Mouse (Mus musculus) Muller cell, postnatal 12 days (primary cell): ENCODE measurements around the gene Nfic.
A peak's percentile ranks its signal among the peaks of the same experiment; 100 is the strongest.

Experiments
- DNase-seq: peaks from one replicate; pipeline ENCODE4 v3.0.0-alpha.2; 2015; ENCODE audit errors: inconsistent ontology term

The Nfic gene

DNA sequence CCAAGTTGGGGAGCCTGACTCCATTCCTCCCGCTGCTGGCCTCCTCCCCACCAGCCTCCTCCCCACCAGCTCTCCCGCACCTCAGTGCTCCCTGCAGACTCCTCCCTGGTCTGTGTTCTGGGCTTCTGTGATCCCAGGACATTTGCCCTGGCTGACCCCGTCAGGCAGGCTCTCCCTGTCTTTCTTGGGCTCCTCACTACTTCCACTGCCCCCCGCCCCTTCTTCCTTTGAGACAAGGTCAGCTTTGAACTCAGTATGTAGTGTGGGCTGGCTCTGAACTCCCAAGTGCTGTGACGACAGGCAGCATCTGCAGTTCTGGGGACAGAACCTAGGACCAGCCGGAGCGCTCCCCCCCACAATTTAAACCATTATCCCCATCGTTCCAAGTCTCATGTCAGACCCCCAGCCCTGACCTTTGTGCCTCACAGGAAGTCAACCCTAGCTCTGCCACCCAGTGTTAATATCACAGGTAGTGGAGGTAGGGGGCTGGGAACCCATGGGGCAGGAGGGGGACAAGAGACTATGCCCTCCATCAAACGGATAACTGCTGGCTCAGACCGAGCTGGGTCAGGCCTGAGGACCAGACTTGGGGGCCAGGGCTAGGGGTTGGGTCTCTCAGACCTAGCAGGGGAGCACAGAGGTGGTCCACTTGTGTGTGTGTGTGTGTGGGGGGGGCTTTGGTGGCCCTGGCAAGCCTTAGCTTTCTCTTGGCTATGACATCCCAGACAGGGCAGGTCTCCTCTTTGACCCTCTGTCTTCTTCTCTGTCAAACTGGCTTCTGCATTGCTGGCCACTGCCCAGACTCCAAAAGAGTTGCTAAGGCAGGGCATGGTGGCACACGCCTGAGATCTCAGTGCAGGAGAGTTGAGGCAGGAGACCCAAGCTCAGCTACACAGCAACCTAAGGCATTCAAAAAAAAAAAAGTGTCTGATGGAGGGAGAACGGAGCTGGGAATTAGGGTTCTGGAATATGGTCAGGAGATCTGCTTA, 37.9 kb downstream of the Nfic start:
- no peak for DNase-seq

DNA sequence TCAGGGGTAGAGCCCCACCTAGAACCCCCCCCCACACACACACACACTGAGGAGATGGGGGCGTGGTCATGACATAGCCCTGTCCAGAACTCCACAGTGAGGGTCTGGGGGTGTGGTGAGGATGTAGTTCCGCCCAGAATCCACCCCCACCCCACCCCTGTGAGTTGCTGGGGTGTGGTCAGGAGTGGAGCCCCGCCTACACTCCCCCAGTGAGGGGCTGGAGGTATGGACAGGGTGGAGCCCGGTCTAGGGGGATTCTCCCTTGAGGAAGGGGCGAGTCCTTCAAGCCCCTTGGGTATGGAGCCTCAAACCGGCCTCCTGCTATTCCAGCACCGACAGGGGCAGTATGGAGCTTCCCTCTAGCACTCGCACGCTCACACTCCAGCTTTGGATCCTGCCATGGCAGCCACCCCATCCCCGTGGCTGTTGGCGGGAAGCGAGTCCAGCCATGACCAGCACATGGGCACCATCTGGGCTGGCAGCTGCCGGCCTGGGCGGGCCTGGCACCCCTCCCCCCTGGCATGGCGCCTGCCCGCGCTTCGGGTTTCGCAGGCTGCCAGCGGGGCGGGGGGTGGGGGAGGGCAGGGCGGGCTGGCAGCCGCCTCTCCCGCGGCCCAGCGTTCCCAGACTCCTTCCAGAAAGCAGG, 38.7 kb downstream of the Nfic start:
- peak; percentile 94 for DNase-seq

DNA sequence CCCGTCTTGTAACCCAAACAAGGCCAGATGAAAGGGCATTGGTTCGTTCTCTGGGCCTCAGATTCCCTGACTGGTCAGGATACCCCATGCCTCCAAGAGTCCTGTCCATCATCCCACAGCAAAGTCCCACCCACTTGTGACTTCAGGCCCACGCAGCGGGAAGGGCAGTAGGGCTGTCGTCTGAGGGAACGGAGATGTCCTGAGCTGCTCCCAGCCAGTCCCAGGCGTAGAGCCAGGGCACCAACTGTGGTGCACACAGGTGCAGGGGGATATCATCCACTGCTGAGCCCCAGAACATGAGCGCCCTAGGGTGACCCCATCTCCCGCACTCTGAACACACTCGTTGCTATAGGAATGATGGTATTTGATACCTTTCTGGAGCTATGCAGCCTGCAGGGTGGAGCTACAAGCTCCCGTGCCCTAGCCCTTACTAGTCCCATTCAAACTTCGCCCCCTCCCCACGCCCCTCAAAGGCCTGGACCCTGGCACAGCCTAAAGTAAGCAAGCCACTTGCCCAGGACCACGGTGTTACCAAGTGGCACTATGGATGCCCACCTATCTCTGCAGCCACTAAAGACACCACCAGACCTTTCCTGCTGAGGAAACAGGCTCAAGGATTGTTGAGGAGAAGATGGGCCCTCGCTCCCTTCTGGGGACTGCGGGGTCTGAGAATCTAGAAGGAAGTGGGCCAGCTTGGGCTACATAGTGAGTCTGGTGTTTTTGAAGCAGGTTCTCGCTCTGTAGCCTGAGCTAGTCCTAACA, 39.7 kb downstream of the Nfic start:
- DNase-seq: peak; percentile 57

DNA sequence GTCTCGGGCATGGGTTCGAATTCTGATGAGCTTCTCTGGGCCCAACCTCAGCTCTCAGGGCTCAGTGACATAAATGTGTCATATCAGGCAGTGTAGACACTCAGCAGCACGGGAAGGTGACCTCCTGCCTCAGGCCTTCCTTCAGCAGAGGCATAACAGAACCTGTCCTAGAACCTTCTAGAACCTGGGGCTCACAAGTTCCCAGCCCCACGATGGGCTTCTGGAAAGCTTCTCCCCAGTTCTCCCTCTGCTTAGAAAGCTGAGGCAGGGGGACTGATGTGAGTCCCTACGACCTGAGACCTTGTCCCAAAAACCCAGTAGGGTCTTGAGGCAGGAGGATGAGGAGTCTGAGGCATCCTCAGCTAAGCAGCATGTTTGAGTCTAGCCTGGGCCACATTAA, 40.3 kb downstream of the Nfic start:
- DNase-seq: no peak

DNA sequence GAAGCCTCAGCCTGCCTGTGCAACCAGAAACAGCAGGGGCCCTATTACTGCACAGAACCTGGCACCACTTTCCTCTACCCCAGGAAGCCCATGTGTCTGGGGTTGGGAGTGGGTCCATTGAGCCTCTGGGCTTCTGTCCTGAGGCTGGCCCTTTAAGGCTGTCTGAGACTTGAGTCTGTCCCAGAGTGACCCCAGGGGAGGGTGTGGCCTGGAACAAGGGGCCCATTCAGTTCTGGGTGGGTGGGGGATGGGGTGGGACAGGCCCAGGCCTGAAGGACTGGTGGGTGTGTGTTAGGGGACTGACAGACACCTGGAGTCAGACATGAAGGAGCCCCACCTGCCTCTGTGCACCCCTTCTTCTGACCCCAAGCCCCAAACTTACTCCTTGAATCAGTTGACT, 40.8 kb downstream of the Nfic start:
- DNase-seq: peak; percentile 93

DNA sequence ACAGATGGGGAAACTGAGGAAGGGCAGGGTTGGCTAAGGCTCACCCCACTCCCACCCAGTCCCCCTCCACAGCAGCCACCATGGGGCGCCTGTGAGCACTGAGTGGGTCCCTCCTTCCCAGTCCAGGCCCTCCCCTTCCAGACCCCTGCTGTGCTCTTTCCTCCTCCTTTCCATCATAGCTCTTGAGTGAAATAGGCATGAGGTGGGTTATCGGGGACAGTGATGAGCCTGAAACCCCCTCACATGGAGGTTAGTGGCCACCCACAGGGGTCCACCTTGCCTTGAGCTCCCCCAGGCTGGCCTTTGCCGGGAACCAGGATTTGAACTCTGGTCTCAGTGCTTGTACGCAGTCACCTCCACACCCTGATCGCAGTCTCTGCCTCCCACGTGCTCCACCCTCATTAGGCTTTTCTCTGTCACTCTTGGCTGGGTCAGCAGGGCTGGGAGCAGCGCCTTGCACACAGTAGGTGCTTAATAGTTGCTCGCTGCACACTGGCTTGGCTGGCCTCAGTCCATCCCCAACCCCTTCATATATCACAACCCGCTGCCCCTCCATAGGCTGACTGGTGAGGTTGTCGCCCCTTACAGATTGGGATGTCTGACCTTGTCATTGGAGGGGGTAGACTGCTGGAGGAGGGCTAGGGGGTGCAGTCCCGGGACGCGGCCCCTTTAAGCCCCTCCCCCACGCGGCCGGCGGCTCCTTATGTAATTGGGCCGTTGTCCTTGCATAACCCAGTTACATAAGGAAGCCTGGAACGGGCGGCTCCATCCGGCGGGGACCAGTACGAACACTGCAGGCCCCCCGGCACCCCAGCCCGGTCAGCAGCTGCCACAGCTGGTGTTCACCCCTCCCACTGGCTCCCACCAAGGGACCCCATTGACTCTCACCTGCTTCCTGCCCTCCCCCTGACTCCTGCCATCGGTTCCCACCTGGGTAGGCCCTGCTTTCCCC, 41.8 kb downstream of the Nfic start:
- DNase-seq: peak; percentile 88

DNA sequence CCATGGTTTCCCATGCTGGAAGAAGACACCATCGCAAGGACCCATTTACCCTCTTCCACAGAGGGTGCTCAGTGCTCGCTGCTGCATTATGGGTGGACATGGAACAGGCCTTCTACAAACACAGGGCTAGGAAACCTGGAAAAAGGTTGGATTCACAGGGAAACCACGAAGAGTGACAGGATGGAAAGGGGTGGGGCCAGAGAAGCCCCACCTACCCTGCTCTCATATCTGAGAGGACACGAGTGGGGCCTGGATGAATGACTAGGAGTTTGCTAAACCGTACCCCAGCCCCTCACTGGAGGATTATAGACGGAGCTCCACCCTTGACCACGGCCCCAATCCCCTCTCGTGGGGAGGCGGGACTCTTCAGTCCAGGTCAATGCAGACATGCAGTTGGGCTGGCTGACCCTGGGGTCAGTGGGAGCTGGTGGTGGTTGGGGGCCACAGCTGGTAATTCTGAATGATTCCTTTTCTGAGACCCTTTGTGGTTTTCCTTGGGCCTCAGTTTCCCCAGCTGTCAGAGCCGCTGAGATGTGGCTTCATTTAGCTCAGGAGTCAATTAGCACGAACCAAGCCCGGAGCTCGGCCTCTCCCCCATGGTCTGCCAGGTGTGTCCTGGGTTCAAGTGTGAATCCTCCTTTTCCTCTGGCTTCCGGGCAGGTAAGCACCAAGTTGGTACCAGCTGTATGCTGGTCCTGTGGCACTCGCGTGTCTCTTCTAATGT, 42.7 kb downstream of the Nfic start:
- no peak for DNase-seq

DNA sequence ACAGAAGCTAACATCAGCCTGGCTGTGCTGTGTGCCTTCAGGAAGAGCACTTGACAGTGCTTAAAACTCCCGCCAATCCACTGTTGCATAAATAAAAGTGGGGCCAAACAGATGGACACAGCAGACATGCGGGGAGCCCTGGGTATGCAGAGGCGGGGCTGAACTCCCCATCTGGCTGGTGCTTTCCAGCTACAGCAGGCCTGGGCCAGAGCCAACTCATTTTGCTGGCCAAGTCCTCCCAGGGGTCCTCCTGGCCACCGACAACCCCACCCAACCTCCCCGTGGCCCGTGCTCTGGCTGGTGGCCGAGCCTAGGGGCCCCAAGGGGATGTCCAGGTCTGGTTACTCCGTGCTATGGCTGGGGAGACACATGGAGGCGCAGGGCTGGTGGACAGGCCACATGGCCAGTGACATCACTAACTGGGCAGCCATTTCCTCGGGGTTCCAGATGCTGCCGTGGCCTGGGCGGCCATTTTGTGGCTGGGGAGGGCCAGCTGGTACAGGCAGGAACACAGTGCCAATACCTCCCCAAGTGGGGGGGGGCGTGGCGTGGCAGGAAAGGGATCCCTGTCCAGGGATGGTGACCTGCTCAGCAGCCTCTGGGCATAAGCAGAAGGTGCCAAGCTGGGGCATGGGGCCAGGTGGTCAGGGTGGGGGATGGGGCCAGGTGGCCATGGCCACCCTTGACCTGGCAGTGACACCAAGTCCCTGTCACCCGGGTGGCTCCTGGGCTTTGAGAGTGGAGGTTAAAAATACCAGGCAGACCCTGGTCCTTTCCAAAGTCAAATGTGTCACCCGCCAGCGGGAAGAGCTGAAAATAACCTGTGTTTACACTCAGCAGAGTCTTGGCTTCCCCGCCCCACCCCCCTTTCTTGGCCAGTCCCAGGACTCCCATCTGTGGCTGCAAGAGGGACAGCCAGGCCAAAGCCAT, 43.7 kb downstream of the Nfic start:
- DNase-seq: peak; percentile 87

DNA sequence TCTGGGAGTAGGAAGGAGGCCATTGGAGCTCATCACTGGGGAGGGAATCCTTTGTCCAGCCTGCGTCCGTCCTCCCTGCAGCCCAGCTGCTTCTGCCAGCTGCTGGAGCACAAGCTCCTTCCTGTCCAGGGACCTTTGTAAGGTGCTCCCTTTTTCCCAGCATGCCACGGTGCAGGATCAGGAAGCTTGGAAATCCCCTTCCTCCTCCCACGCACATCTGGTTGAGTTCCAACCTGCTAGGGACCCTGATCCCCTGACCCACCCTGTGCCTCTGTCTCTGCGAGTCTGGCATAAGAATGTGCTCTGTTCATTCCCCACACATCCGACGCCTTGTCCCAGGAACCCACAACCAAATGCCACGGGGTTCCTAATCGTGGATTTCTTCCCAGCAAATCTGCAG, 44.5 kb downstream of the Nfic start:
- DNase-seq: no peak

DNA sequence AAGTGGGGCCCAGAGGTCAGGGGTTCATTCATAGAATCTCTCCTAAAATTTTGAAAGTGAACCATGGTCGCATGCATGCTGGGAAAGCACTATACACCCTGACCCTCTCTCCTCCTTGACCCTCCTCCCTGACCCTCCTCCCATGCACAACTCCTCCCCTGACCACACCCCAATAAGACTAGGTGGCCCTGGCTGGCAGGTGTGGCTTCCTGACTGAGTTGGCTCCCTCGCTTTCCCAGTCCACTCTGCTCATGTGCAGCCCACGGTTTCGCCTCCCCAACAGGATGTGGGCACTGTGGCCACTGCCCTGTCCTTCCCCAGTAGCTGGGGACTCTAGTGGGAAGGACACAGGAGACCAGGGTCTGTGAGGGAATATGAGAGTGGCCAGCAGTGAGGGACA, 45.1 kb downstream of the Nfic start:
- no peak for DNase-seq

DNA sequence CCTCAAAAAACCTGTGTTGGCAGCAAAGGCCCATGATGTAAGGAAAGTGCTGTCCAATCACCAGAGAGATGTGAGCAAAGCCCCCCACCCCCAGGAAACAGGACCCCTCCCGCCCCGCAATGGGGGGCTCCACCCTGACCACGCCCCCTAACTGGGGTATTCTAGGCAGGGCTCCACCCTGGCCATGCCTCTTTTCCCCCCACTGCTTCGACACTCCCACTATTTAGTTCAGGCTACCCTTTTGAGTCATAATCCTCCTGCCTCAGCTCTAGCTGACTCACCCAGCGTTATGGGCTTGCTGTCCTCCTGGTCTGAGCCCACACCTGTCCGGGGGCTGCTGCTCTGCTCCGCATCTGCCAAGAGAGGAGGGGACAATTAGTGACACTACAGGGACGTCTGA, 46.1 kb downstream of the Nfic start:
- no peak for DNase-seq

DNA sequence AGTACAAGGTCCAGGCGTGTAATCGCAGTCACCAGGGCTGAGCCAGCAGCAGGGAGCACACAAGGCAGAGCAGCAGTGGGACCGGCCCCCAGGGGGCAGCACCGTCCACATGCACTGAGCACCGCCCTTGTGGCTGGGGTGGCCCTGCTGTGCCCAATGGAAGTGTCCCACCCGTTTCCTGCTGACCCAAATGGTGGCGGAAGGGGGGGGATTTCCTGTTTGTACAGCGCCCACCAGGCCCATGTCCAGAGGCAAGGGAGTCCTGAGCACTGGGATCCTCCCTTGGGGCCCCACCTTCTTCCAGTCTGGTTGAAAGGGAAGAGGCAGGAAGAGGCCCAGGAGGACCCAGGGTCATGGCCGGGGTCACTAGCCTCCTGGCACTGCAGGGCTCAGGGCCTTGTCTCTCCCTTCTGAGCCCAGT, 46.6 kb downstream of the Nfic start:
- DNase-seq: peak; percentile 91

DNA sequence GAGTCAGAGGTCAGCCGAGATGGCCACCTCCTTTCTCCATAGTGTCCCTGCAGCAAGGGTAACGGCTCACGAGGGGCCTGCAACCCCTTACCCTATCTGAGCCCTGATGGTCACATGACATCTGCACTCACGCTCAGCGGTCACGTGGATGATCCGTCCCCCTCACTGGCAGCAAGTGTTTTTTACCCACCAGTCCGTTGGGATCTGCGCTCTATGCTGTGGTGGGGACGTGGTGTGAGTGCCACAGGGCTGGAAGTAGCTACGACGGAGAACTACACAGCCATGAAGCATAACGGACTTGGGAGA, 47.1 kb downstream of the Nfic start:
- DNase-seq: no peak

DNA sequence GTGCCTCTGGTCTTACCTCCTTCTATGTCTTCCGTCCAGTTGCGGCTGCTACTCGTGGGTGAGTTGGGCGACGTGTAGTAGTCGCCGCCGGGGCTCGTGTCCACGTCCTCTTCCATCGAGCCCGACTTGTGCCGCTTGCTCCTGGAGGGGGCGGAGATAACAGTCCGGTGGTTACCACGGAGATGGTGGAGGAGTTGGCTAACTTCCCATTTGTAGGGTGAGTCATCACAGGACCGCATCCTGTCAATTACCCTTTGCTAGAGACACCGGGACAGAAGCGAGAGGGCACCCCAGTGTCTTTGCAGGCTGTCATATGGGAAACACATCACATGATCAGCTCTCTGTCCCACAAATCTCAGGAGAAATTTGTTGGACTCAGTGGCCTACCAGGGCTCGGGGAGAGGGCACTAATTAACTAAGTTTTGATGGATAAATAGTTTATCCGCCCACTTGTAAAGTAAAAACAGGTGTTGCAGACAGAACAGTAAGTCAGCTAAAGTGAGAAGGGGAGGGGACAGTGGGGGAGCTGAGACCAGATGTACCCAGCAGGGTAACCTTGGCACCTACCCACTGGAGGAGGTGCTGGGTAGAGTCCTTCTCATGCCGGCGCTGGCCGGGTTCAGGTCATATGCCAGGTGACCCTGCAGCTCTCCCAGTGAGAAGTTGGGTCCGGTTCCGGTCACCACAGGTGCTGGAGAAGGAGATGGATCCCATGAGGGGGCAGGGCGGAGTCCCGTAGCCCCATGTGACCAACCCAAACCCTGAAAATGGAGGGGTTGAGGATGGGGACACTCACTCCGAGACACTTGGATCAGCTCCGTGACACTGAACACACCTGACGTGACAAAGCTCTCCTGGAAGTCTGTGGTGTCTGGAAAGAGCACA, 47.7 kb downstream of the Nfic start:
- peak; percentile 95 for DNase-seq

DNA sequence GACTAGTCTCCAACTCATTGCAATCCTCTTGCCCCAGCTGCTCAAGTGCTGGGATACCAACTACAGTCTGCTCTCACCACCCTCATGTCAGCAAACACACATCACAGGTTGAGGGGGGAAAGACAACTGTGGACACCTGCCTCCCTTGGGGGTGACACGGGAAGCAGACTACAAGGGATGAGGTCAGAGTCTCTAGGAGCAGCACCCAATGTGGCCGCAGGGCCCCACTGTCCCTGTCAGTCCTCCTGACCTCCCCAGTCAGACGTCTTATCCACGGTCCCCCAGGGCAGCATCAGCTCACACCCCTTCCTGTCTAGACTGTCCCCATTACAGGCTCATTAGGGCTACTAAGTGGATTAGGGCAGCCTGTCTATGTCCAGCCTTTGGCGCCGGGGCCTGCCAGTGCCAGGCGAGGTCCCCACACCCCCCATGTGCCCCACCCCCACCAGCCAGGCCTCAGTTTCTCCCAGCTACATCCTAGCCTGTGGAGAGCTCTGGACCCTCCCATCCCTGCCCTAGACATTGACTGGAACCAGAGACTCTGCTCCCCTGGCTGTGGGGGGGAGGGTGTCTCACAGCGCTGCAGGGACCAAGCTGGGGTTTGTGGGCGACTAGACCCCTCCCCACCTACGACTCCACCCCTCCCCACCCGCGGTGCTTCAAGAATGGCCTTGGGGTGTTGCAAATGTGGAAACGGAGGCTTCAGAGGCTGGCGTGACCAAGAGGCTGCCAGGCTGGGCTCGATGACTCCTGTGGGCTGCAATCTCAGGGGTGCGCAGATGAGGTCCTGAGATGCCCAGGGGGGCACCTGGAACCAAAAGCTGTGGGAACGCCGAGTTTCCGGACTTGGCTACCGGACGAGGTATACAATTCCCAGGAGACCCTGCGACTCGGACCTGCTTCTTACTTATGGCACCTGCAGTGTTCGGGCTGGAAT, 48.7 kb downstream of the Nfic start:
- no peak for DNase-seq

DNA sequence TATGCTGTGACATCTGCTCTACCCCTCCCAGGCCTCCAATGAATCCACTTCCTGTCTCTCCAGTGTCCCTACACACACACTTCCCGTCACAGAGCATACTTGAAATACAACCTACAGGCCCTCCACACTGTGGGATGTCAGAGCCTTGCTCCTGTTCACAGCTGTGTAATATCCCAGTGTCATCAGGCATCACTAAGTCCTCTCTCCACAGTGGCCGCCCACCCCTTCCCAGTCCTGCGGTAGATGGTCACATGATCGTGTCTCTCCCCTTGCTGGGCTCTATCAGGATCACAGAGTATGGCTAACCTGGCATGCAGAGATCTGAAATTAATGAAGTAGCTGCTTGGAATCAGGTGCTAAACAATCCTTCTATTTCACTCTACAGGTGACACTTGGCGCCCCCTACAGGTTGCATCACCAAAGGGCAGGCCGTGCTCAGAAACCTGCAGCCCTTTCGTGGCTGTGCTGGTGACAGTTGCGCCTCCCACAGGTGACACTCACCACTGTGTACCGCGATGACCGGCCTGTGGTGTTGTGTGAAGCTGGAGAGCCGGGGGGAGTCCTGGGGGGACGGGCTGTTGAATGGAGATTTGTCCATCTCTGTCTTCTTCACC, 49.7 kb downstream of the Nfic start:
- DNase-seq: no peak

DNA sequence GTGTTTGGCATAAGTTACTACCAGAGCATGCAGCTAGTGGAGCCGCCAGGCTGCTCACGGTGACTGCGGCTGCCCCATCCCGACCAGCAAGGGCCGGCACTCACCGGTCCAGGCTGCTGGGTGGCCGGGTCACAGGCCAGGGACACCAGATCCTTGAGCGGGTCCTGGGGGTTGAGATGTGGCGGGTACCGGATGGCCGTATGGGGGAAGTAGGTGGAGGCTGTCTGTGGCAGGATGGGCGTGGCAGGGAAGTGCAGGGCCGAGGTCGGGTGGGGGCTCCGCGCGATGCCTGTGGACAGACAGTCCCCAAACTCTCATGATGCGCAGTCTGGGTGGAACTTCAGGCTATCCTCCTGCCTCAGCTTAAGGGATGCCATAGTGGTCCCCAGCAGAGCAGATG, 50.7 kb downstream of the Nfic start:
- no peak for DNase-seq
